Mouse (Mus musculus): ENCODE results near the gene Tyms. TPM values are rescaled to one million over a fixed set of nuclear protein-coding genes. Genes with fewer than 3 reads are reported as not detected.
"Not testable (repeated sequence)": the region's sequence is repeated elsewhere in the genome, so short reads cannot be mapped to it uniquely, and the experiment has no call there.

Gene Tyms
- polyA plus RNA-seq, 1 experiment from 2014 or later, result 272 TPM

- not testable (repeated sequence) for H3K27ac ChIP-seq (ENCODE audit: low read length); H3K27me3 ChIP-seq (ENCODE audit: control insufficient read depth, insufficient read depth, low read length); H3K9me3 ChIP-seq (ENCODE audit: control insufficient read depth, low read depth, low read length); H3K4me2 ChIP-seq (replicated peaks; ENCODE audit: low read depth, low read length); H3K4me1 ChIP-seq (ENCODE audit: control insufficient read depth, insufficient read depth, low read length); H3K36me3 ChIP-seq (ENCODE audit: control insufficient read depth, insufficient read depth, low read length); ATAC-seq (ENCODE audit: insufficient number of reproducible peaks, insufficient read depth, low FRiP score, low read depth); H3K9ac ChIP-seq (replicated peaks; ENCODE audit: low read depth, low read length); H3K4me3 ChIP-seq (ENCODE audit: low read depth, low read length)
- 84% methylated on average over 4 of the region's 4 CpGs for WGBS
These were observed 37.6 kb downstream of the Tyms start for GRCm38 (mm10) chr5:30035862-30036261.

GRCm38 (mm10) chr5:30014580-30014979, 58.8 kb downstream of the Tyms start:
- no peak overlapping the region for H3K4me2 ChIP-seq (replicated peaks; ENCODE audit: low read depth, low read length)
- H3K27me3 ChIP-seq (ENCODE audit: control insufficient read depth, insufficient read depth, low read length), result no peaks in the 10 kb centered on the region
- WGBS, result 55% methylated on average over 2 of the region's 2 CpGs
- H3K4me1 ChIP-seq (ENCODE audit: control insufficient read depth, insufficient read depth, low read length), result no peaks in the 10 kb centered on the region
- H3K4me3 ChIP-seq (ENCODE audit: low read depth, low read length), result no peak overlapping the region
- no peaks in the 10 kb centered on the region for H3K9me3 ChIP-seq (ENCODE audit: control insufficient read depth, low read depth, low read length)
- ATAC-seq (ENCODE audit: insufficient number of reproducible peaks, insufficient read depth, low FRiP score, low read depth), result no peak
- no peak overlapping the region for H3K27ac ChIP-seq (ENCODE audit: low read length)
- no peak overlapping the region for H3K9ac ChIP-seq (replicated peaks; ENCODE audit: low read depth, low read length)
- H3K36me3 ChIP-seq (ENCODE audit: control insufficient read depth, insufficient read depth, low read length), result no peaks in the 10 kb centered on the region

- Histone ChIP-seq H3K4me1 (ENCODE audit: control insufficient read depth, insufficient read depth, low read length) (no peaks in the 10 kb centered on the region), H3K27me3 (ENCODE audit: control insufficient read depth, insufficient read depth, low read length) (no peaks in the 10 kb centered on the region), H3K4me2 (replicated peaks; ENCODE audit: low read depth, low read length) (no peak within 1 kb of the TSS), H3K27ac (ENCODE audit: low read length) (no peak within 1 kb of the TSS), H3K9me3 (ENCODE audit: control insufficient read depth, low read depth, low read length) (no peaks in the 10 kb centered on the region), H3K9ac (replicated peaks; ENCODE audit: low read depth, low read length) (no peak within 1 kb of the TSS), H3K4me3 (ENCODE audit: low read depth, low read length) (no peak within 1 kb of the TSS), H3K36me3 (ENCODE audit: control insufficient read depth, insufficient read depth, low read length) (no peaks in the 10 kb centered on the region)
- peak; percentile 67; the same call in 1 of the 2 replicates for ATAC-seq (ENCODE audit: insufficient number of reproducible peaks, insufficient read depth, low FRiP score, low read depth)
- WGBS, result 60% methylated on average over 16 of the region's 16 CpGs
These were observed 60.5 kb downstream of the Tyms start, which contains the start of gene Il6 for GRCm38 (mm10) chr5:30012726-30013503. Gene Il6 (plus strand): TSS chr5:30013114.

Other genes with a start within 250 kb of the Tyms start
- not detected in 2 replicates for gene Il6, start 60.5 kb downstream of the Tyms start, polyA plus RNA-seq (2014; fragmentation: Nextera tagmentation; extraction: Ambion mirVana)
- gene Garem2, start 31.5 kb upstream of the Tyms start, polyA plus RNA-seq (2014; fragmentation: Nextera tagmentation; extraction: Ambion mirVana), result 0.19 and 0.34 TPM in 2 replicates
- gene 3110082J24Rik, start 32.5 kb upstream of the Tyms start, polyA plus RNA-seq (2014; fragmentation: Nextera tagmentation; extraction: Ambion mirVana), result not detected in 2 replicates
- 116 and 118 TPM in 2 replicates for gene Hadha, start 81.5 kb upstream of the Tyms start, polyA plus RNA-seq (2014; fragmentation: Nextera tagmentation; extraction: Ambion mirVana)
- 134 and 164 TPM in 2 replicates for gene Hadhb, start 81.6 kb upstream of the Tyms start, polyA plus RNA-seq (2014; fragmentation: Nextera tagmentation; extraction: Ambion mirVana)
- 0.59 and 0.81 TPM in 2 replicates for gene Adgrf3, start 132.1 kb upstream of the Tyms start, polyA plus RNA-seq (2014; fragmentation: Nextera tagmentation; extraction: Ambion mirVana)
- gene Selenoi, start 159.0 kb upstream of the Tyms start, polyA plus RNA-seq (2014; fragmentation: Nextera tagmentation; extraction: Ambion mirVana), result 23.9 and 24.4 TPM in 2 replicates
- 0.60 and 0.64 TPM in 2 replicates for gene Drc1, start 207.8 kb upstream of the Tyms start, polyA plus RNA-seq (2014; fragmentation: Nextera tagmentation; extraction: Ambion mirVana)

Data from stomach, embryonic 14.5 days (tissue).